Mouse (Mus musculus) fibroblast of lung, adult 2 months (primary cell): ENCODE data around the gene Ruvbl1.

Experiments
- DNase-seq: peaks from one replicate; pipeline ENCODE4 v3.0.0-alpha.2; 2011; ENCODE audit warnings: low read depth

The Ruvbl1 gene

DNA sequence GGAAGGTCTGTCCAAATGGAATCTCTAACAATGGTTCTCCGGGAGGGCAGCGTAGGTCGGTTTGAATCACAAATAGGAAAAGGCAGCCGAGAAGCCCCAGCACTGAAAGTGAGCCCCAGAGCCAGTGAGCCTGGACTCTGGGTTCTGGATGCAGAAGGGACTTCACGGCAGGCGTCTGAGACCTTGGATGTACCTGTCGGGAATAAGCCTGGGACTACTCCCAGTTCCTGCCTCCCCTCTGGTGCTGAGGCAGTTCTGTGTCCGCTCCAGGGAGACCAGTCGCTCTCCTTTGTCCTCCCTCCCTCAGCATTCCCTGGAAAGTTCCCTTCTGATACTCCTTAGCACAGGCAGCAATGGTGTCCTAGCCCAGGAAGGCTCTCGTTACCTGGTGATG lies 80.2 kb downstream of the Ruvbl1 start:
- DNase-seq: no peak
